Mouse (Mus musculus) E14TG2a.4 (cell line): ENCODE results near the gene Commd8.

Experiments
- CTCF ChIP-seq: conservative IDR thresholded peaks from 2 replicates; pipeline ENCODE4 v1.5.1; 2014; ENCODE audit warnings: low read length
- NANOG ChIP-seq: IDR thresholded peaks from 2 replicates; pipeline ENCODE4 v1.6.1; 2014; ENCODE audit warnings: borderline replicate concordance, low read length, mixed read lengths
- POU5F1 ChIP-seq: IDR thresholded peaks from 2 replicates; pipeline ENCODE4 v1.6.1; 2014; ENCODE audit warnings: low read length, borderline replicate concordance

- TF ChIP-seq CTCF: no peak
- no peak for TF ChIP-seq POU5F1
- no peak for TF ChIP-seq NANOG
Measured at GRCm38 (mm10) chr5:72150870-72151269, 17.1 kb downstream of the Commd8 start.
